Mouse (Mus musculus) megakaryocyte progenitor cell, adult 5-6 weeks (primary cell): ENCODE measurements around the gene Wdr59. TPM values are rescaled to one million over a fixed set of nuclear protein-coding genes. Genes with fewer than 3 reads are reported as not detected.

Experiments
- ATAC-seq: replicated peaks from 2 replicates; pipeline ENCODE4 v1.8.0; 2016; ENCODE audit warnings: mild to moderate bottlenecking, moderate TSS enrichment, inconsistent platforms; ENCODE audit not compliant: poor library complexity
- total RNA-seq, 2 experiments: library from RNA; stranded (forward) in 1 of 2; stranded (reverse) in 1 of 2; fragments of 157-497, 149-512 nt in 1 of 2; fragments of 200-1000 nt in 1 of 2; gene quantifications; 2 replicates each; pipeline versions ENCODE4 v1.2.3 to v1.2.4; 2015 to 2017

The Wdr59 gene
- total RNA-seq (2015) (4.5 and 6.8 TPM in 2 replicates), total RNA-seq (2017) (5.7 and 6.3 TPM in 2 replicates)

DNA sequence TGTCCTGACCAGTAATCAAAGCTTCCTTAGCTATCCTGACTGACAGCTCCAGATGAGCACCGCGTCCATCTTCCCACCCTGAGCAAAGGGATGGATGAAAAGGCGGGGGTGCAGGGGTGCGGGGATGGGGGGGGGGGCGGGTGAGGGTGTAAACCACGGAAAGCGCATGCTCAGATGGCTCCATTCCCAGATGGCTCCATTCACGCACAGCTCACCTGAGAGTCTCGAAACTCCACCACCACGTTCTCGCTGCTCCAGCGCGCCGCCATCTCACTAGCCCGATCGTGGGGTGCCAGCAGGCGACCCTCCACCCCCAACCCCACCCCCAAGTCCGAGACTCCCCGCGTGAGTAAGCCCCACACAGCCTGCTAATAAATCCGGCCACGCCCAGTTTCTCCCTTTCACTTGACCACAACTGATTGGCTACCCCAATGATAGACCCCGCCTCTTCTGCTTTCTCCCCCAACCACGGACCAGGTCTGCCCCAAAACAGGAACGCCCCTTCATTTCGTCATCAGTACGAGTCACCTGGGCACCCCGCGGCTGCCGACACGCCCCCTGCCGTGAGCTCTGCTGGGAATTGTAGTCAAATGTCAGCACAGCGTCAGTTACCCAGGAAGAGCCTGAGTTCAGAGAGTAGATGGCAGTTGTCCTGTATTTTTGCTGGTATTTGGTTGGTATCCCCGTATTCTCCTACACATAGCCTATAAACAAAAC, at the start of gene Wdr59:
Gene Wdr59, minus strand, starts transcription at position 380 of the 717 bp plus-strand sequence.
- ATAC-seq: peak; percentile 98

DNA sequence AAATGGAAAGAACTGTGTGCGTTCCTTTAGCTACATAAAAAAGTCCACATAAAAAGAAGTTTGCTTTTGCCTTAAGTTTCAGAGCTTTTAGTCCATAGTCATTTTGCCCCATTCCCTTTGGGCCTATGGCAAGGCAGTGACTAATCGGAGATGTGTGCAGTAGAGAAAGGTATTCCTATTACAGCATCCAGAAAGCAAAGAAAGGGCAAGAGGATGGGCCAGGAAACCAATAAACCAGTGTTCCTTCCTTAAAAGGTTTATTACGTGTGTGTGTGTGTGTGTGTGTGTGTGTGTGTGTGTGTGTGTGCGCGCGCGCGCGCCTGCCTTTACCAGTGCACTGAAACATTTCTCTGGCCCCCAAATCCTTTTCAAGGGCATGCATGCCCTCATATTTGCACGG, 49.8 kb upstream of the Wdr59 start:
- ATAC-seq: no peak

DNA sequence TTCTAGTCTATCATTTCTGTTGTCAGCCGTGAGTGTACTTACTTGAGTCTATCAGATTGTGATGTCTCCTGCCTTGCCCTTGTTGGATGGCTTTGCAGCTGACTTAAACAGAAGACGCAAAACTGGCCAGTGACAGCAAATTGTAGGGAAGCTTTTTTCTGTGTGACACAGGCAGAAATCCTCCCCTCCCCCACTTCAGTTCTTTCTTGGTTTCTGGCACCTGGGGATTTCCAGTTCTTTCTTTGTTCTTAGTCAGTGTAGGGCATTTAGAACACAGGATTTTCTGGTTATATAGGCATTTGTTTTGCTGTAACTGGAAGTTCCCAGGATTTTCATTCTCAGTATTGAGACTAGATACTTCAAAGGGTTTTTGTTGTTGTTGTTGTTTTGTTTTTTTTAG, 48.5 kb upstream of the Wdr59 start:
- no peak for ATAC-seq

DNA sequence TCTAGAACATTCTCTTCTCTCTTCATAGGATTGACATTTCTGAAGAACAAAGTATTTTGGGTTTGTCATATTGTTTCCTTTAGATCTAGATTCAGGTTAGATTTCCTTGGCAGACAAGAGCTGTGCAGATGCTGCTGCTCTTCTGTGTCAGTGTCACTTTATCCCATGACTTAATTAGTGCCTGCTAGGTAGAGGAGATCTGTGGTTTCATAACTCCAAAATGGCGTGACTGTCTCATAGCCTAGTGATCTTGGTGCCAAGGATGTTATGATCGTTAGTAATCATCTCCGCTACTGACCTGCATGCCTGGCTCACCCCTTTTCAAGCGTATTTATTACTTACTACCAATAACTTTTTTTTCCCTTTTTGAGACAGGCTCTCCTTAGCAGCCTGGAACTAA, 48.0 kb upstream of the Wdr59 start:
- ATAC-seq: no peak

DNA sequence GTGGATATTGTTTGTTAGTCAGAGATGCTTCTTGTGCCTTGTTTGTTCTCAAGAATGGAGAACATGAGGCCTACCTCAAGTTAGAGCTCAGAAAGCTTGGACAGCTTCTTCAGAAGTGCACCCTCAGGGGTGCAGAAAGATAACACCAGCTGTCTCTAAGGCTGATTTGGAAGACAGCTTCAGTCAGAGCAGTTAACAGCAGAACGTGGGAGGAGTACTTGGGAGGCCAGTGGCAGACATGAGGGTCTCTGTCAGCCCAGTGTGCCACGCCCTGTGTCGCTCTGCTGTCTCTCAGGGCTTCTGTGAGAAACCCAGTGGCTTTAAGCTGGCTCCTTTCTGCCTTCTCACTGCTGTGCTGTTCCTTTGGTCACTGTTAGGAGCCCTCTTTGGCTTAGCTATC, 46.1 kb upstream of the Wdr59 start:
- peak; percentile 61 for ATAC-seq

DNA sequence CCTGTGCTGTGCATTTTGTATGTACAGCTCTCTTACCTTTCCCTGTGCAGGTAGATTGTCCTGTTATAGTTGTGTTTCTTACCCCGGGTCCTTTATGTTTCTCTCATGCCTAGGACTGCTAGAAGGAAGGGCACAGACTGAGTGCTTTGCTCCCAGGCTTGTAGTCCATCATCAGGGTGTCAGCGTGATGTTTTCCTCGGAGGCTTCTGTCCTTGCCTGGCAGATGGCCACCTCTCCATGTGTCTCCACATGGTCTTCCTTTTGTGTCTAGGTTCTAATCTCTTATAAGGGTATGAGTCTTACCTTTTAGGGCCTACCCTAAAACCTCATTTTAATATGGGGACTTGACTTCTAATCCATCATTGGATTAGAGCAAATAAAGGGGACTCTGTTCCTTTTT, 45.7 kb upstream of the Wdr59 start:
- ATAC-seq: no peak

DNA sequence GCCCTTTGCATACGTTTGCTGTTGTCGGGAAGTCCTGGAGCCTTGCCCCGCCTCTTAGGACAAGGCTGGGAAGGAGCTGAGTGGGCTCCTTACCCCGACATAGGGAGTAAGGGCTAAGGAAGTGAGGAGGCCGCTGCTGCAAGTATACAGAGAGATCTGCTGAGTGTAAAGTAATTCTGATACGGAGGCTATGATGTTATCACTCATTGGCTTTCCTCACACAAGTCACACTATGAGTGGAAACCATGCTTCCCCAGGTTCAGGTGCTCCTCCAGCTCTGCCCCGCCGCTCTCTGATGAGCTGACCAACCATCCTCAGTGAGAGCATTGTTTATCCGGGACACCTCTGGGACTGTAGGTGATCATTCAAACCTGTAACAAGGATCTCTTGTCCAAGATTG, 44.4 kb upstream of the Wdr59 start:
- ATAC-seq: no peak

DNA sequence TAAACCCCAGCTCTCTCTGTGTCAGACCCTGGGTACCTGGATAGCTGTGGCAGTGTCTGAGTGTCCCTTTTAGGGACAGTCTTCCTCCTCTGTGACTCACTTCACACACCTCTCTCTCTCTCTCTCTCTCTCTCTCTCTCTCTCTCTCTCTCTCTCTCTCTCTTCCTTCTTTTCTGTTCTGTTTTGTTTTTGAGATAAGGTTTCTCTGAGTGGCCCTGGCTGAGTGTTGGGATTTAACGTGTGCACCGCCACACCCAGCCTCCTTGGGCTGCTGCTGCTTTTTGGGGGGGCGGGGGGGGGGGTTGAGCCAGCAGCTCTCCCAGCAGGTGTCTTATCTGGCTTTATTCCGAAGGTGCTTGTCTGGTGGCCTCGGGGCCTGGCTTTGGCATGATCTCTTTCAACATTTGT, 43.9 kb upstream of the Wdr59 start:
- peak; percentile 45 for ATAC-seq

DNA sequence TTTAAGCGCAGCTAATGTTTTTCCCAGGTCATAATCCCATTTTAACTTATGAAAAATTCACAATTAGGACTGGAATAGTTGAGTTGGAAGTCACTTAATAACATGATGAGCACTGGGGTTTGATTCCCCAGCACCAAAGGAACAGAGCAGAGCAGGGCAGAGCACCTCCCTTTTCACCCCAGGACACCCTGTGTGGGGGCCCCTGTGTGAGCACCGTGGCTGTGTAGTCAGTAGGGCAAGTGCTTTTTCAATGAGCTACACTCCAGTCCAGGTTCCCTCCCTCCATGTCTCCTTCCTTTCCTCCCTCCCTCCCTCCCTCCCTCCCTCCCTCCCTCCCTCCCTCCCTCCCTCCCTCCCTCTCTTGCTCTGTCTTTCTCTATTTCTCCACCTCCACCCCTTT, 42.2 kb upstream of the Wdr59 start:
- no peak for ATAC-seq

DNA sequence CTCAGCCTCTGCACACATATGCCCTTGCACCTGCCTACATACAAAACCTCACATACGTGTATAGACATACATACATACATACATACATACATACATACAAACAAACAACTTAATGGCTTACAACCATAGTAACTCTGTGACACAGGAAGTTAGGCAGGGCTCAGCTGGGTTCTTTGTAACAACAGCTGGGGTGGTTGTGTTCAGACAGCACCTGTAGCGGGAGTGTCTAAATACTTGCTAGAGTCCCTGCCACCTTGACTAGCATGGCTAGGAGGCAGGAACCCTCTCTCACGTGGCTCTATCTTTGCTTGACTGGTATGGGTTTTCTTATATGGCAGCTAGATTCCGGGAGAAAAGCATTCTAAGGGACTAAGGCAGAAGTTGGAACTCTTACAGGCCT, 41.8 kb upstream of the Wdr59 start:
- no peak for ATAC-seq

DNA sequence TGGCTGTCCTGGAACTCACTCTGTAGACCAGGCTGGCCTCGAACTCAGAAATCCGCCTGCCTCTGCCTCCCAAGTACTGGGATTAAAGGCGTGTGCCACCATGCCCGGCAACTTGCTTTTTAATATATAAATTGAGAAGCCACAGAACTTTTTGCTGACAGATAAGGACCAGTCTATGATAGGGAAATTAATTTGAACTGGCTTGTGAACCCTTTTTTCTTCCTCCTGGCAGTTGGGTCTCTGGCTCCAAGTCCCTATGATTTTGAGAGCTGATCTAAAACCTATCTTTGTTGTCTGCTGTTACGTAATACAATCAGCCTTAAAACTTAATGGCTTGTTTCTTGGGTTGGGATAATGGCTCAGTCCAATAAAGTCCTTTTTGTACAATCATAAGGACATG, 41.2 kb upstream of the Wdr59 start:
- ATAC-seq: no peak

DNA sequence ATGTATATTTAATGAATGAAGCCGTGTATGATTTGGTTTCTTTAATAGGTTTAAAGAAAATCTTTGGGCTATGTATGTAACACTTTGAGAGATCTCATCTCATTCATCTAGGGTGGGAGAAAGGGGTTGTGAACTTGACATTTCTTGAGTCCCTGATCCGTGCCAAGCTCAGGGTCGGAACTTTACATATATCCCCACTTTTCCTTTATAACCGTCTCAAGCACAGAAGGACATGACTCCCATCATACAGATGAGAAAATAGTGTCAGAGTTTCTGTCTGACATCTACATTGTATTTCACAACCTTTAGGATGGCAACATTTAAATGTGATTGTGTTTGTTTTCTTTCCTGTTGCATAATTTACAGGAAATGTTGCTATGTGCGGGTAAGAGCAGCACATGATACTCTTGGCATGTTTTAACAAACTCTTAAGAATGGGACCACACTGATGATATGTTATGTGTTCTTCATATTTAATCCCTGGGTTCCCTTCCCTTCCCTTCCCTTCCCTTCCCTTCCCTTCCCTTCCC, 40.4 kb upstream of the Wdr59 start:
- peak; percentile 49 for ATAC-seq

DNA sequence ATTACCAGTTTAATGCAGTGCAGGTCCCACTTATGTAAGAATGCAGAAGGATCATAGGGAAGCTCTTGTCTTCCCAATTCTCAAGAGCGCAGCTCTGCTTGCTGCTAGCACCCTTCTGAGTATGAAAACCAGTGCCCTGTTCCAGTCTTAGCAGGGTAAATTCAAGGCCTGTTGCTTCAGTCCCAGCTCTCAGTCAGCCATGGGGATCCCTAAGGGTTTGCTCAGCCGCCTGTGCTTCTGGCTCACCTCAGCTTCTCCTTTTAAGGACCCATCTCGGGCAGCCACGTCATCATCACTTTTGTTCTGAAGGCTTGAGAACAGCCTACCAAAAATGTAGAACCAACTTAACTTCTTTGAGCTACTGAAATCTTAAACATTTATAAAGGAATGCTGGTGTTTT, 39.9 kb upstream of the Wdr59 start:
- peak; percentile 56 for ATAC-seq

DNA sequence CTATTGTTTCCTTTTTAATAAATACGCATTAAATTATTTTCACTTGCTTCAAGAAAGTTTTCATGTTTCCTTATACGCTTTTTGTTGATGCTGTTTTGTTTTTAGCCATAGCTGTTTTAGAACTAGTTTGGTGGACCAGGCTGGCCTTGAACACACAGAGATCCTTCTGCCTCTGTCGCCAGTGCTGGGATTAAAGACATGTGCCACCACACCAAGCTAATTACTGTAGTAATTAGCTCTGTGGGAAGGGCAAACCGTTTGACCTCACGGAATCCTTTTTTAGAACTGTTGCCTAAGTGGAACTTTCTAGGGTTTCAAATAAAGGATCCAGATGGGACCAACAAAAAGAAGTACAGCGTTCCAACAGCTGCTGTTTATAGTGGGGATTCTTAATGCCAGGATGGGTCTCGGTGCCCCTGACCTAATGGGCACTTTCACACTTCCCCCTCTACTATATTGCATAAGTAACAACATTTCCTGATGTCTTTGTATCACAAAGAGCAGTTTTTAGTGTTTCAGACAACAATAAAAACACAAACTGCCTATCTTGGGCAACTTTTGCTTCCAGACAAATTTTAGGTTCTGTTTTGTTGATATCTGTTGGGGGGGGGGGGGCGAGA, 29.7 kb upstream of the Wdr59 start:
- ATAC-seq: peak; percentile 83

DNA sequence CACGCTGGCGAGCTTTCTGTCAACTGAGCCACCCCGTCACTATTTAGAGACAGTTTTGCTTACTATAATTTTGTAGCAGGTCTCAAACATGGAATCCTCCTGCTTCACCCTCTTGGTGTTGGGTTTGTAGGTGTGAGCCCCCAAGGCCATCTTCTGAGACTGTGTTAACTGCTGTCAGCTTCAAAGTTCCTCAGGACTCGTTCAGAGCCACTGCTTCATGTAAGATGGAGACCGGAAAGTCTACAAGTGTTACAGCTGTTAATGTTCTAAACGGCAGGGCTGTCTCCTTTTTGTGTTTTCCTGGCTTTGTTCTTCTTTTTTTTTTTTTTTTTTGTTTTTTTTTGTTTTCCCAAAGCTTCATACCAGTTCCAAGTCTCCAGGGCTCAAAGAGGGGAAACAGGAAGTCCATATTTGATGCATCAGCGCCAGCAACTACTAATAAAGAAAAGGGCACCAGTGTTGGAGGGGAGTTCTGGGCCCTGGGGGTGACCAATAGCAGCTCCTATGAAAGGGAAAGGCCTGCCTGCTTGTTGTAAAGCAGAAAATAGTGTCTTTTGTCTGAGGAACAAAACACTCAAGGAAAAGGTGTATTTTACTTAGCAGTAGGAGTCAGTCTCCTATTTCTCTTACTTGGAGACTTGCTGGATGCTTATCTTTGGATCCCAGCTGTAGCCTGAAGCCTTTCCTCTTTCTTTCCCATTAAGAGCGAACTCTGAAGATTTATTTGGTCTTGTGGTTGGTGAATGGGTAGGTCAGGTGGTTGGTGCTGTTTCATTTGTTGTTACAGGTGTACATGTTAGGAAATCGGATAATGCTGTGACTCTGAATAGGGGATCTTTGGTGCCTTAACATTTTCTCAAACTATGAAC, 28.3 kb upstream of the Wdr59 start:
- peak; percentile 15; the same call in 1 of the 2 replicates for ATAC-seq

DNA sequence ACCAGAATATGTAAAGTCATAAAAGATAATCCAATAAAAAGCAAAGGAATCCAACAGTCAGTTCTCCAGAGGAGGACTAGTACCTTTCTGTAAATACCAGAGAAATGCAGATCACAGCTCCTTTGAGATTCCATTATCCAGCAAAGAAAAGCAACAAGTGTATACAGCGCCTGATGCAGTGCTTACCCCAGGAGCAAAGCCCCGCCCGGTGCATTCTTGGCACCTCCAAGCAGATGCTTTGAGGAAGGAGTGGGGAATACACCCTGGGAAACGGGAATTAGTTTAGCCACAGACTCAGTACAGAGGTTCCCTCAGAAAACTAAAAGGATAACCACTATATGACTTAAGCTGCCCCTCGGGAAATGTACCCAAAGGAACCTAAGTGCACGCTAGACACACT, 26.3 kb upstream of the Wdr59 start:
- no peak for ATAC-seq

DNA sequence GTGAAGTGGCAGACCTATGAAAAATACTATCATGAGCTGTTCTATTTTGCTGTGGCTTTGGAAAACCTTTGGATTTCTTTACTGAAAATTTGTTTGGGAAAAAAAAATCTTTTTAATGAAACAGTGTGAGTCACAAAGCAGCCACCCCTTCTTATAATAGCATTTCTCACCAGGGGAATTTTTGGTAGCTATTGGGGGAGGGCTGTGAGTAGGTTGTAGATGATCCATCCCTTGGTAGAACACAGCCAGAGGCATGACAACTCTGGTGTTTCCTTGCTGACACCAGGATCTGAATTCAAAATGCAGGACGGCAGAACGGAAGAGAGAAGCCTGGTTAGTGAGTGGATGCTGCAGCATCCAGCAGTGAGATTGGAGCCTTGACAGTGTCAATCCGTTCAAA, 25.3 kb upstream of the Wdr59 start:
- no peak for ATAC-seq

DNA sequence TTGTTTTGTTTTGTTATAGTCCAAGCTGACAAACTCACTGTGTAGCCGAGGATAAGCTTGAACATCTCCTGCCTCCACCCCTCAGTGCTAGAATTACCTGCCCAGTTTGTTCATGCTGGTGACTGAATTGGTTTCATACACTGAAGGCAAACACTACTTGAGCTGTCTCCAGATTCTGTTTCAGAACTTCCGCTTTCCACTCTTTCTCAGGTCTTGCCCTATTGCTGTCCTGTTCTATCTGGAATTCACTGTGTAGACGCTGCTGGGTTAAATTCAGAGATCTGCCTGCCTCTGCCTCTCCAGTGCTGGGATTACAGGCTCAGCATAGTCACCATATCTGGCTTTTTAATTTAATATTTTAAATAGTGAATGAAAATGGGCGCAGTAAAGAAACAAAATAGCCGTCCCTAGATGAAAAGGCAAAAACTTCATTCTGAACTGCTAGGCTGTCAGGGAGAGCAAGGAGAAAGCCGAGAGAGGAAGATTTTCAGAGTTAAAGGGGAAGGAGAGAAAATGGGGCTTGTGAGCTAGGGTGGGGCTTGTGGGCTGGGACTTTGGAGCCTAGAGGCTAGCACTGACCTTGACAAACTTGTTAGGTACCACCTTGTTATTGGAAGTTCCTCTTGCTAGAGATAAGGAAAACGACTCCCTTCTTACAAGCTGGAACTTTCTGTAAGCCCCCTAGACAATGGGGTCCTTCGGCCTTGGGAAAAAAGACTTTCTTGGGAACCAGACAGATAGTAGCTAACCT, 23.7 kb upstream of the Wdr59 start:
- peak; percentile 44 for ATAC-seq

DNA sequence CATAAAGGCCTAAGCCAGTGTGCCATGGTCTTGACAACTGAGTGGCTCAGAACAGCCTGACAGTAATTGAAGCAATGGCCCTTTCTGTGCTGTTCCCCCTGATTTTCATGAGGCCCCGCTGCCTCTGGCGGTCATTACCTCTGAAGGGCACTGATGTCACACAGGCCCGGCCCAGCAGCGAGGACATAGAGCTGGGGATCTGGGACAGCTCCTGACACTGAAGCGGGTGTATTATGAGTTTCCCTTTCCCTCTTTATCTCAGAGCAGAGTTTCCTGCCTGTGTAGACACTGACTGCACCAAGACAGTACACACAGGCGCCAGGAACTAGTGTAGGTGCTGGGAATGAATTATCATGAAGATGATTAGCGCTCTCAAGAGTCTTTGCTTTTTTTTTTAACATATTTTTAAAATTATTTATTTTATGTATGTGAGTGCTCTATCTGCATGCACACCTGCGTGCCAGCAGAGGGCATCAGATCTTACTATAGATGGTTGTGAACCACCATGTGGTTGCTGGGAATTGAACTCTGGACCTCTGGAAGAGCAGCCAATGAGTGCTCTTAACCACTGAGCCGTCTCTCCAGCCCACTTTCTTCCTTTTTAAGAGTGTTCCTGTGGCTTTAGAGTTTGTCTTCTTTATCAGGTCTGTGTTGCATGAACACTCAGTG, 22.0 kb upstream of the Wdr59 start:
- ATAC-seq: no peak

DNA sequence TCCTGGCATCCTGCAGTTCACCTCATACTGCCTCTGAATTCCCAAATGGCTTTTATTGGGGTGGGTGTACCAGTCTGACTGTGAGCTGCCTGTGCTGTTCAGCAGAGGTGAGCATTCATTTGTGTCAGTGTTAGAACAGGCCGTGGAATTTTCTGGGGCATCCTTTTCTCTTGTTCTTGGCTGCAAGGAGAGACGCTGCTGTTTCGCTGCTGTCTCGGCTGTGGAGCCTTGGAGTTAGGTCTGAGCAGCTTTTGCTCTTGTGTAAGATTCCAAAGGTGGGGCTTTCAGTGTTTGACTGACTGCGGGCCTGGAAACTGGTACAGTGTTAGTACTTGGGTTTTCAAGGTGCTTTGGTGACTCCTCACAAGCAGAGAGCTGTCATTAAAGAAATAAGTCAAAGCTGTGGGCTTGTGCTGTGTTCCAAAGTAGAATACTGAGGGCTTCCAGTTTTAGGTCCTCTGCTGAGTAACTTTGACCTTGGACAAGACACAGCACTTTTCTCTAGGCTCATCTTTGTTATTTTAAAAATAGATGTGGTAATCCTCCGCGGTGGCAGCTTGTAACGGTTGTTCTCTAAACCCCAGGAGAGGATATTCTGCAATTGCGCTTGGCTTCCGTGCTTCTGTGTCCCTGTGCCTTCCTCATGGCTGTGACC, 17.7 kb upstream of the Wdr59 start:
- peak; percentile 51 for ATAC-seq
